Mouse (Mus musculus) brain, embryonic 18.5 days (tissue): ENCODE measurements around the gene Mtmr12.

Experiments
- DNase-seq: peaks from one replicate; pipeline ENCODE4 v3.0.0-alpha.2; 2012; ENCODE audit warnings: low read depth, low spot score

The Mtmr12 gene

GRCm38 (mm10) chr15:12235559-12235958 lies 30.7 kb downstream of the Mtmr12 start:
- no peak for DNase-seq

GRCm38 (mm10) chr15:12235983-12236382 lies 31.2 kb downstream of the Mtmr12 start:
- DNase-seq = no peak

- no peak for DNase-seq
Measured at GRCm38 (mm10) chr15:12236961-12237360, 32.1 kb downstream of the Mtmr12 start.

- DNase-seq = no peak
Measured at GRCm38 (mm10) chr15:12237539-12237938, 32.7 kb downstream of the Mtmr12 start.

- no peak for DNase-seq
Measured at GRCm38 (mm10) chr15:12238337-12238736, 33.5 kb downstream of the Mtmr12 start.

GRCm38 (mm10) chr15:12240705-12241328 lies 36.0 kb downstream of the Mtmr12 start:
- no peak for DNase-seq

GRCm38 (mm10) chr15:12243792-12244191 lies 39.0 kb downstream of the Mtmr12 start:
- DNase-seq = no peak

- DNase-seq = no peak
Measured at GRCm38 (mm10) chr15:12245580-12246359, 40.9 kb downstream of the Mtmr12 start.

GRCm38 (mm10) chr15:12246360-12247158 lies 41.7 kb downstream of the Mtmr12 start:
- DNase-seq = no peak

GRCm38 (mm10) chr15:12247159-12247603 lies 42.4 kb downstream of the Mtmr12 start:
- no peak for DNase-seq

- no peak for DNase-seq
Measured at GRCm38 (mm10) chr15:12248279-12248678, 43.5 kb downstream of the Mtmr12 start.

- DNase-seq = no peak
Measured at GRCm38 (mm10) chr15:12250350-12250749, 45.5 kb downstream of the Mtmr12 start.

- DNase-seq = no peak
Measured at GRCm38 (mm10) chr15:12251416-12252140, 46.8 kb downstream of the Mtmr12 start.

GRCm38 (mm10) chr15:12252141-12252489 lies 47.3 kb downstream of the Mtmr12 start:
- DNase-seq = no peak

GRCm38 (mm10) chr15:12257730-12258494 lies 53.1 kb downstream of the Mtmr12 start:
- no peak for DNase-seq

GRCm38 (mm10) chr15:12263056-12263455 lies 58.2 kb downstream of the Mtmr12 start:
- DNase-seq = no peak

- DNase-seq = no peak
Measured at GRCm38 (mm10) chr15:12266460-12266859, 61.6 kb downstream of the Mtmr12 start.

- DNase-seq = no peak
Measured at GRCm38 (mm10) chr15:12268021-12268420, 63.2 kb downstream of the Mtmr12 start.

GRCm38 (mm10) chr15:12271340-12271739 lies 66.5 kb downstream of the Mtmr12 start:
- no peak for DNase-seq

GRCm38 (mm10) chr15:12273325-12274052 lies 68.7 kb downstream of the Mtmr12 start:
- DNase-seq = no peak
